Mouse (Mus musculus) heart, adult 2 months (tissue): ENCODE measurements at regions not wholly inside any gene's neighbourhood (a gene's known extent, or its start where the extent isn't known, plus 50 kb on each side); places are given as distances from the start of the nearest gene placed in this dataset.

Experiments used
- CTCF ChIP-seq: fragments of 200-600 bp; IDR thresholded peaks from 2 replicates; pipeline ENCODE4 v1.8.1; 2022; ENCODE audit warnings: antibody characterized with exemption, mild to moderate bottlenecking, moderate library complexity
- EP300 ChIP-seq: fragments of 200-500 bp; IDR thresholded peaks from 2 replicates; pipeline ENCODE4 v1.6.1; 2011; ENCODE audit warnings: low read depth, low read length, control low read depth; ENCODE audit not compliant: insufficient read depth
- POLR2A ChIP-seq: fragments of 200-500 bp; IDR thresholded peaks from 2 replicates; pipeline ENCODE4 v1.6.1; 2011; ENCODE audit warnings: mild to moderate bottlenecking, low read depth, low read length, control low read depth; ENCODE audit not compliant: insufficient read depth

DNA sequence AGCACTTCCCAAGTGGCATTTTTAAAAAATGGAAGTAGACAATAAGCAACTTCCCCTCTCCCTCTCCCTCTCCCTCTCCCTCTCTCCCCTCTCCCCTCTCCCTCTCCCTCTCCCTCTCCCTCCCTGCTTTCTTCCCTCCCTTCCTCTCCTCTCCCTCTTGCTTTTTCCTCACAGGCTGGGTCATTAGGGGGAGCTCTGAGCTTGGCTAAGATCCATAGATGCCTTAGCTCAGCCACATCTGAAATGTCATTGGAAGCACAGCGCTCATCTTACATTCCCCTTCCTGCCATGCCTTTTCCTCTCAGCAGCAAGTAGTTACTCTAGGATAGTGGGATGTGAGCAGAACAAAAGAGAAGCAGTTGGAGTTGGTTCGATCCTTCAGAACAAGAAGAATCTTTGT lies 190.3 kb downstream of the Faxc start:
- TF ChIP-seq POLR2A (no peak), CTCF (no peak), EP300 (no peak)
